Mouse (Mus musculus) adrenal gland, postnatal 14 days (tissue): ENCODE results near the gene Ticam1. TPM values are rescaled to one million over a fixed set of nuclear protein-coding genes. Genes with fewer than 3 reads are reported as not detected.

Experiments used
- microRNA-seq, 2 experiments: library from miRNA; unstranded; fragments of <30 nt; microRNA quantifications; one replicate each; pipeline ENCODE4 v1.2.0; 2021
- total RNA-seq: library from RNA; stranded (reverse); gene quantifications from 2 replicates; pipeline ENCODE4 v1.2.3, GENCODE M21; 2021

The Ticam1 gene
- total RNA-seq, 1 experiment from 2014 or later, result 18.7 TPM

Small RNAs within 50 kb of the gene (microRNA-seq; reads per million reads assigned to microRNA genes)
- gene Mir7b, result 4,512 to 6,372 reads per million in 2 experiments

Other genes with a start within 250 kb of the Ticam1 start
- 46.2 and 53.7 TPM in 2 replicates for gene Sh3gl1, start 240.2 kb downstream of the Ticam1 start, total RNA-seq
- 8.3 and 10.2 TPM in 2 replicates for gene Chaf1a, start 236.3 kb downstream of the Ticam1 start, total RNA-seq
- 65.6 and 79.5 TPM in 2 replicates for gene Ubxn6, start 201.8 kb downstream of the Ticam1 start, total RNA-seq
- 52.5 and 60.1 TPM in 2 replicates for gene Hdgfl2, start 197.2 kb downstream of the Ticam1 start, total RNA-seq
- gene Plin4, start 167.0 kb downstream of the Ticam1 start, total RNA-seq, result 76.6 and 87.5 TPM in 2 replicates
- 91.4 and 109 TPM in 2 replicates for gene Plin5, start 159.2 kb downstream of the Ticam1 start, total RNA-seq
- 58.3 and 63.2 TPM in 2 replicates for gene Lrg1, start 154.8 kb downstream of the Ticam1 start, total RNA-seq
- 11.9 and 15.2 TPM in 2 replicates for gene Sema6b, start 136.4 kb downstream of the Ticam1 start, total RNA-seq
- gene Tnfaip8l1, start 114.3 kb downstream of the Ticam1 start, total RNA-seq, result 8.2 and 8.6 TPM in 2 replicates
- 61.6 and 63.5 TPM in 2 replicates for gene Mydgf, start 92.9 kb downstream of the Ticam1 start, total RNA-seq
- gene Dpp9, start 57.9 kb downstream of the Ticam1 start, total RNA-seq, result 31.5 and 33.4 TPM in 2 replicates
- gene Fem1a, start 20.0 kb downstream of the Ticam1 start, total RNA-seq, result 27.1 and 29.5 TPM in 2 replicates
- gene Plin3, start 16.1 kb upstream of the Ticam1 start, total RNA-seq, result 76.9 and 106 TPM in 2 replicates
- not detected in 2 replicates for gene Arrdc5, start 23.5 kb upstream of the Ticam1 start, total RNA-seq
- gene Uhrf1, start 26.5 kb upstream of the Ticam1 start, total RNA-seq, result 25.6 and 29.3 TPM in 2 replicates
- gene Kdm4b, start 49.3 kb upstream of the Ticam1 start, total RNA-seq, result 40.1 and 46.2 TPM in 2 replicates
- 97.0 and 102 TPM in 2 replicates for gene Ptprs, start 199.7 kb upstream of the Ticam1 start, total RNA-seq
- gene Znrf4, start 235.6 kb upstream of the Ticam1 start, total RNA-seq, result not detected in 2 replicates